Mouse (Mus musculus) CH12F3 (cell line): ENCODE measurements around the gene Ranbp9.

Experiments used
- in situ Hi-C: fragments of 300-500 bp; cut with MboI; formaldehyde crosslinking; loops from 2 replicates; pipeline ENCODE4 v1.14.3; 2020; ENCODE audit warnings: low sequenced_read_pairs

Ranbp9 gene

GRCm38 (mm10) chr13:43480957-43481858 is at the start of gene Ranbp9:
Gene Ranbp9, minus strand, starts transcription at chr13:43481282.
- in situ Hi-C loops: no loop called here

DNA sequence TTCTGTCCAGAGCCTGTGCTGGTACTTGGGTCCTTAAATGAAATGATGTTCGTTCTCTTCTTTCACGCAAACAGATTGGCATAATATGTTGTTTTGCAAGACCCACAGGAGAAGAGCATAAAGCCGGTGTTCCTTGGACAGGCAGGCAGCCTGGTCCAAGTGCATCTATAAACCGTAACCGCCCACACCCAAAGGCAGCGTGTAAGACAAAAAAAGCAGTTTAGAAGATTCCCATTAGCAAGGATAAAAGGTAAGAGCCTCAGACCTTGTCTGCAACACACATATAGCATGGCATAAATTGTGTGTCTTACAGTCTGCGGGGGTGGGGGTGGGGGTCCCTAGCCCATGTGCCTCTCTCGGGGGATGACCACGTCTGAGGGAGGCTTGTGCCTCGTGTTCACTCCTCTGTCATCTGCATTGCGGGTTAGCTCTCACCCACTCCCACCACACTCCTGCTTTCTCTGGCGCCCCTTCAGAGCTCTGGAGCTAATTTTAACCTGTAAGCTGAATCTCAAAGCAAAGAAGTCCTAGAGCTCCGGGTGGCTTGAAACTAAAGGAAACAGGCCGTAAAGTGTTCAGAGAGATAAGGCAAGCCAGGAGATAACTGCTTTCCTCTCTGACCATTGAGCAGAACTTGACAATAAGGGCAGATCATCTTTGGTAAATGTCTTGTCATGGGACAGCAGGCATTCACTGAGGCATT is 49.2 kb upstream of the Ranbp9 start:
- in situ Hi-C loops: no loop called here

- in situ Hi-C loops: no loop called here
These were observed 45.2 kb upstream of the Ranbp9 start for GRCm38 (mm10) chr13:43526289-43526688.

- in situ Hi-C loops: no loop called here
These were observed 44.5 kb upstream of the Ranbp9 start for GRCm38 (mm10) chr13:43525363-43526134.

GRCm38 (mm10) chr13:43524491-43525362 is 43.6 kb upstream of the Ranbp9 start:
- in situ Hi-C loops: no loop called here

DNA sequence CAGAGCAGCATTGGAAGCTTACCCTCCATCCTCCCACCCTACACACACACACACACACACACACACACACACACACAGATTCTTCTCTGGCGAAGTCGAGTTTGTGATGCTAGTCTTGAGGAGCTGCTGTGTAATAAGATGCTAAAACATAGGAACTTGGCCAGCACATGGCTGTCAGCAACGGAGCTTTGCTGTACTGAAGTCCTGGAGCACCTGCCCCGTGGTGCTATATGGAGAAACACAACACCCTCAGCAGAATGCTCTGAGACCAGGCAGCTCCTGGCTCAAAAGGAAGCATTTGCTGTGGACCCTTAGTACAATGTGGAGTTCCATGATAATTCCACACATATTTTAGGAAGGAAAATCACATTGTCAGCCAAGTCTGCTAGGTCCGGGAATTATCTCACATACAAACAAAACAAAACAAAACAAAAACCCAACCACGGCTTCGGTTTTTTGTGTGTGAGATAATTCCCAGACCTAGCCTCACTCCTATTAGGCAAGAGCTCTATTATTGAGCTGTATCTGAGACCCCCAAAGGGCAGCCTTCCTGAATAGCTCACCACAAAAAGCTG is 42.9 kb upstream of the Ranbp9 start:
- in situ Hi-C loops: no loop called here

GRCm38 (mm10) chr13:43521940-43522339 is 40.9 kb upstream of the Ranbp9 start:
- in situ Hi-C loops: no loop called here

GRCm38 (mm10) chr13:43519251-43519650 is 38.2 kb upstream of the Ranbp9 start:
- in situ Hi-C loops: no loop called here

GRCm38 (mm10) chr13:43517371-43517770 is 36.3 kb upstream of the Ranbp9 start:
- in situ Hi-C loops: no loop called here

- in situ Hi-C loops: no loop called here
These were observed 35.8 kb upstream of the Ranbp9 start for GRCm38 (mm10) chr13:43516931-43517330.

DNA sequence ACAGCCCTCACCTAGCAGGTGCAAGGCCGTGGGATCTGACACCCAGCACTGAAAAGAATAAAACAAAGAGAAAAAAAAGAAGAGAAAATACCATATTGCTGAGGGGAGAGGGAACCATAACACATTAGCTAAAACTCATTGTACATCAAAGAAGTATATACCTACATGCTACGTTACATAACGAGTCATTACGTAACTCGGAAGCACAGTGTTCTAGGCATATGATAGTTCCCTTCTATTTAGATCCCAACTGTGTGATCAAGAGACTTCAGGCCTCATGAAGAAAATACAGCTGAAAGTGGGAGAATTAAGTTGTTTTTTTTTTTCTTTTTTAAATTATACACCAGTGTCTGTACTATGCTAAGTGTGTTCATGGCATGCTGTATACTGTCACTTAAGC is 35.0 kb upstream of the Ranbp9 start:
- in situ Hi-C loops: no loop called here

DNA sequence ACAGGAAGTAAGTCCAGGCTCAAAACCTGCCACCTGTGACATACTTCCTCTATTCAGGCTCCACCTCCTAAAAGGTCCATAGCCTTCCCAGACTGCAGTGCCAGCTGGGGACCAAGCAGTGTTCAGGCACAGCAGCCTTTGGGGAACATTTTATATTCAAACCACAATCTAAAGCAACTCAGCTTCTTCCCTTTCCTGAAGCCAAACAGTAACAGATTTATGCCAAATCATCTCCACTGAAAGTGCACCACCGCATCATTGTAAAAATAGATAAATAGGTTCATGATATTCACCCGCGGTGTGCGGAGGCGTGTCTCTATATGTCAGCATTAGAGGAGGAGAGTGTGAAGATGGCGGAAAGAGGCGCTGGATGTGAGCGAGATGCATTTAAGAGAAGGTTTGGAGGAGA is 33.9 kb upstream of the Ranbp9 start:
- in situ Hi-C loops: no loop called here

DNA sequence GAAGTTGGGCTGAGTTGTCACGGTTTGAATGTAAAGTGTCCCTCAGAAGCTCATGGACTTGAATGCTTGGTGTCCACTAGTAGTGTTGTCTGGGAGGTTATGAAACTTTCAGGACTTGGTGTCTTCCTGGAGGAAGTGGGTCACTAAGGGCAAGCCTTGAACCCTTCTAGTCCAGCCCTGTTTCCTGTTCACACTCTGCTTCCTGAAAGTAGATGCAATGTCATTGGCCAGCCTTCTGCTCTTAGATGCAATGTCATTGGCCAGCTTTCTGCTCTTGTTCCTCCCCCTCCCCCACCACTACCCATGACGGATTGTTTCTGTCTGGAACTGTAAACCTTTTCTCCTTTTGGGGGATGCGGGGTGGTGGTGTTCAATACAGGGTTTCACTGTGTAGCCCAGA is 31.7 kb upstream of the Ranbp9 start:
- in situ Hi-C loops: no loop called here

GRCm38 (mm10) chr13:43505798-43506197 is 24.7 kb upstream of the Ranbp9 start:
- in situ Hi-C loops: no loop called here

- in situ Hi-C loops: no loop called here
These were observed 22.3 kb upstream of the Ranbp9 start for GRCm38 (mm10) chr13:43503395-43503850.

DNA sequence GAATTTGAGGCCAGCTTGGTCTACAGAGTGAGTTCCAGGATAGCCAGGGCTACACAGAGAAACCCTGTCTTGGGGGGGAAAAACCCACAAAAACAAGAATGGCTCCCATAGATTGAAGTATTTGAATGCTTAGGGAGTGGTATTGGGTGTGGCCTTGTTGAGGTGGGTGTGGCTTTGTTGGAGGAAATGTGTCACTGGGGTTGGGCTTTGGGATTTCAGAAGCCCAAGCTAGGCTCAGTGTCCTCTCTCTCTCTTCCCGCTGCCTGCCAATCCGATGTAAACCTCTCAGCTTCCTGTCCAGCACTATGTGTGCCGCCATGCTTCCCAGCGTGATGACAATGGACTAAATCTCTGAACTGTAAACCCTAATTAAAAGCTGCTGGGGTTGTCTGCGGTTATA is 20.5 kb upstream of the Ranbp9 start:
- in situ Hi-C loops: no loop called here

GRCm38 (mm10) chr13:43500483-43500850 is 19.4 kb upstream of the Ranbp9 start:
- in situ Hi-C loops: no loop called here

DNA sequence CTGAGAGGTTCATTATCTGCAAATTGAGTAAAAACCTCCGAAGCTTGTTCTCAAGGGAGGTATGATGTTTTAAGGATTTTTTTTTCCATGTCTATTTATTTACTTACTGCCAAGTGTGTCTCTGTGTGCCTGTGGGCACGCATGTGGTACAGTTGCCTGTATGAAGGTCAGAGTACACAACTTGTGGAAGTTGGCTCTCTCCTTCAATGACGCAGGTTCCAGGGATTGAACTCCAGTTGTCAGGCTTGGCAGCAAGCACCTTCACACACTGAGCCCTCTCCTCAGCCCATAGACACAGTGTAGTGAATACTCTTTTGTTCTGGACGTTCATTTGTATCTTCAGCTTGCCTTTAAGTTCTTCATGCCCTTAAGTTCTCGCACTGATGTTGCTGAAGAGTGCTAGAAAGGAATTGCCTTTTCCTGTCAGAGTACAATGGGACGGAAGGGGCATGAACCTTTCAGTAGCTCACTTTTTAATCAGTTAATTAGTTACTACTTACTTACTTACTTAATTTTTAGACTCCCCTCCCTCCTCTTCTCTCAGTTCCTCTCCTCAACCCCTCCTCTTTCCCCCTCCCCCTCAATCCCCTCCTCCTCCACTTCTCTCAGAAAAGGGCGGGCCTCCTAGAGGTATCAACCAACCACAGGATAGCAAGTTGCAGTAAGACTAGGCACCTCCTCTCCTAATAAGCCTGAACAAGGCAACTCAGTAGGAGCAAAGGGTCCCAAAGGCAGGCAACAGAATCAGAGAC is 18.8 kb upstream of the Ranbp9 start:
- in situ Hi-C loops: no loop called here

- in situ Hi-C loops: no loop called here
These were observed 17.8 kb upstream of the Ranbp9 start for GRCm38 (mm10) chr13:43498849-43499248.
